Mouse (Mus musculus): ENCODE data around the gene Atrn. TPM values are rescaled to one million over a fixed set of nuclear protein-coding genes. Genes with fewer than 3 reads are reported as not detected.

Gene Atrn
- total and polyA plus RNA-seq, 3 experiments = 4.0 to 5.8 (median 4.5) TPM

DNA sequence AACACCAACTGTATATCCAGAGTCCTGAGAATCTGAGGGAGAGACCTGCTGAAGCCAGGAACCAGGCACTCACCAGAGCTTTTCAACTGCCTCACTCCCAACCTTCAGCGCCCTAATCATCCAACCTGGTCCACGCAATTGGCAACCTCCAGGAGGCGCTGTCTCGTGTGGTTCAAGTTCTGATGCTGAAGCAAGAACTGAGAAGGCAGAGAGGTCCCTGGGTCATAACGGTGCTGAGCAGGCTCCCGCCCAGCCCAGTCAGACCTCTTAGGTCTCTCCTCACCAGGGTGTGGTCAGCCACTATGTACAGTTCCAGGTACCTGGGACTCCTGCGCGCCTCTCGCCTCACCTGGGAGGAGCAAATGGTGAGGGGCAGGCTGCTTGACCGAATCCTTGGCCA, 149.3 kb downstream of the Atrn start:
- 0 out of 2 replicates have a peak, but pooled peaks have one; percentile 7 for TF ChIP-seq IRF4 (IDR thresholded peaks at IDR 0.05; ENCODE audit: low read depth, low read length)
- TF ChIP-seq JUND (conservative IDR thresholded peaks at IDR 0.05; ENCODE audit: low read depth, low read length) = no peak
- peak; percentile 48 for TF ChIP-seq SMC3 (IDR thresholded peaks at IDR 0.05; ENCODE audit: low read depth, low read length)
- peak; percentile 56 to 75 for TF ChIP-seq CTCF (conservative IDR thresholded peaks at IDR 0.05 in 1 of 2, IDR thresholded peaks at IDR 0.05 in 1 of 2; ENCODE audit: low read depth in 2 of 2, low read length in 2 of 2)
- TF ChIP-seq KAT2A (IDR thresholded peaks at IDR 0.05; ENCODE audit: insufficient replicate concordance, low read length) = no peak
- peak; percentile 39 for TF ChIP-seq RAD21 (IDR thresholded peaks at IDR 0.05; ENCODE audit: low read depth, low read length)
- TF ChIP-seq MAFK (IDR thresholded peaks at IDR 0.05; ENCODE audit: insufficient replicate concordance, low read length) = no peak
- no peak for TF ChIP-seq ELF1 (IDR thresholded peaks at IDR 0.05; ENCODE audit: low read depth, low read length)
- H3K36me3 ChIP-seq (replicated peaks in 1 of 2; ENCODE audit: control insufficient read depth in 1 of 2, insufficient read depth in 1 of 2, low read length in 1 of 2) = no peaks in the 10 kb centered on the region
- no peak overlapping the region for H3K4me3 ChIP-seq (replicated peaks in 1 of 3; ENCODE audit: low read depth in 2 of 3, low read length in 2 of 3, poor library complexity in 1 of 3)
- H3K4me1 ChIP-seq (ENCODE audit: control insufficient read depth in 1 of 2, insufficient read depth in 2 of 2) = peaks cover 18 to 41% of the 10 kb centered on the region in 2 experiments
- in situ Hi-C loops (cut with MboI; ENCODE audit: low pct_ligation_motif_present, low pct_unique_long_range_greater_than_20kb, low sequenced_read_pairs) (no loop called here), dilution Hi-C loops (cut with MboI; ENCODE audit: extremely low pct_ligation_motif_present, extremely low pct_unique_long_range_greater_than_20kb, low sequenced_read_pairs) (no loop called here)
- H3K79me2 ChIP-seq (replicated peaks; ENCODE audit: control insufficient read depth, extremely low read depth, insufficient read depth, poor library complexity, severe bottlenecking) = no peaks in the 10 kb centered on the region
- no peak overlapping the region for H3K9ac ChIP-seq (ENCODE audit: insufficient read depth, low read depth)
- H3K9me3 ChIP-seq (replicated peaks; ENCODE audit: low read length) = no peaks in the 10 kb centered on the region
- H3K27ac ChIP-seq (ENCODE audit: insufficient read depth, low read depth) = no peak overlapping the region
- H3K27me3 ChIP-seq (replicated peaks) = peaks cover 44% of the 10 kb centered on the region
- H3K4me2 ChIP-seq (ENCODE audit: insufficient read depth, low read depth, poor library complexity, severe bottlenecking) = peak overlapping the region; percentile 17
- peak; percentile 78 for DNase-seq (ENCODE audit: extremely low read depth)

DNA sequence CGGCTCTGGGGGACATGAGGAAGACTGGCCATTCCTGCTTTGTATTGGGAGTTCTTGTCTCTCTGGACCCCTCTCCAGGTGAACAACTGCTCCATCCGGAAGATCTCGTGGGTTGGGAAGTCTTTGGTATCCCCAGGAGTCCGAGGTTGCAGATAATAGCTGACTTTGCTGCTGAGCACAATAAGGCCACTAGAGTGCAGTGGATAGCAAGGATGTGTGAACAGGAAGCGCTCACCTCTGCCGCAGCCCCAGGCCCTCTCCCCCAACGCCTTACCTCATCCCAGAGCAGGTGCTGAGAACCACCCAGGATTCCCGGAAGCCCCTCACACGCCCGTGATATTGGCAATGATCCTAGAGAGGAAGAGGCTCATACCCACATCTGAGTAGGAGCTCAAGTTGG, 149.9 kb downstream of the Atrn start:
- no peak overlapping the region for H3K27ac ChIP-seq (ENCODE audit: insufficient read depth, low read depth)
- H3K27me3 ChIP-seq (replicated peaks) = peaks cover 42% of the 10 kb centered on the region
- peak overlapping the region; percentile 17 for H3K4me2 ChIP-seq (ENCODE audit: insufficient read depth, low read depth, poor library complexity, severe bottlenecking)
- no peaks in the 10 kb centered on the region for H3K9me3 ChIP-seq (replicated peaks; ENCODE audit: low read length)
- no peaks in the 10 kb centered on the region for H3K79me2 ChIP-seq (replicated peaks; ENCODE audit: control insufficient read depth, extremely low read depth, insufficient read depth, poor library complexity, severe bottlenecking)
- 0 out of 2 replicates have a peak overlapping the region, but pooled peaks have one; percentile 2 for H3K9ac ChIP-seq (ENCODE audit: insufficient read depth, low read depth)
- in situ Hi-C loops (cut with MboI; ENCODE audit: low pct_ligation_motif_present, low pct_unique_long_range_greater_than_20kb, low sequenced_read_pairs) = no loop called here
- TF ChIP-seq POLR2A (IDR thresholded peaks at IDR 0.05; ENCODE audit: low read depth, low read length) (peak; percentile 25; the same call in 1 of the 2 replicates), CHD1 (IDR thresholded peaks at IDR 0.05; ENCODE audit: low read depth, low read length) (no peak), CTCF (conservative IDR thresholded peaks at IDR 0.05 in 1 of 2, IDR thresholded peaks at IDR 0.05 in 1 of 2; ENCODE audit: low read depth in 2 of 2, low read length in 2 of 2) (peak; percentile 51 to 85), TCF12 (IDR thresholded peaks at IDR 0.05; ENCODE audit: low read depth, low read length) (0 out of 2 replicates have a peak, but pooled peaks have one; percentile 38), ELF1 (IDR thresholded peaks at IDR 0.05; ENCODE audit: low read depth, low read length) (peak; percentile 87), HCFC1 (IDR thresholded peaks at IDR 0.05; ENCODE audit: low read depth, low read length) (peak; percentile 41; the same call in 1 of the 2 replicates), JUN (IDR thresholded peaks at IDR 0.05; ENCODE audit: insufficient read depth, low read depth, low read length) (no peak), E2F4 (IDR thresholded peaks at IDR 0.05; ENCODE audit: insufficient replicate concordance, low read depth, low read length) (no peak), BHLHE40 (IDR thresholded peaks at IDR 0.05; ENCODE audit: low read depth, low read length) (0 out of 2 replicates have a peak, but pooled peaks have one; percentile 11), SMC3 (IDR thresholded peaks at IDR 0.05; ENCODE audit: low read depth, low read length) (peak; percentile 60), NELFE (IDR thresholded peaks at IDR 0.05; ENCODE audit: low read depth, low read length) (0 out of 2 replicates have a peak, but pooled peaks have one; percentile 14), ZC3H11A (IDR thresholded peaks at IDR 0.05; ENCODE audit: low read depth, low read length) (no peak), MAFK (IDR thresholded peaks at IDR 0.05; ENCODE audit: insufficient replicate concordance, low read length) (peak; percentile 66; the same call in 1 of the 2 replicates), RAD21 (IDR thresholded peaks at IDR 0.05; ENCODE audit: low read depth, low read length) (peak; percentile 80)
- H3K4me3 ChIP-seq (replicated peaks in 1 of 3; ENCODE audit: low read depth in 2 of 3, low read length in 2 of 3, poor library complexity in 1 of 3) = peak overlapping the region; percentile 9 to 48 (median 43)
- peak; percentile 70 for DNase-seq (ENCODE audit: extremely low read depth)
- dilution Hi-C loops (cut with MboI; ENCODE audit: extremely low pct_ligation_motif_present, extremely low pct_unique_long_range_greater_than_20kb, low sequenced_read_pairs) = no loop called here
- no peaks in the 10 kb centered on the region for H3K36me3 ChIP-seq (replicated peaks in 1 of 2; ENCODE audit: control insufficient read depth in 1 of 2, insufficient read depth in 1 of 2, low read length in 1 of 2)
- peaks cover 18 to 41% of the 10 kb centered on the region in 2 experiments for H3K4me1 ChIP-seq (ENCODE audit: control insufficient read depth in 1 of 2, insufficient read depth in 2 of 2)

Measured in CH12.LX (cell line).